Mouse (Mus musculus) intestine, embryonic 14.5 days (tissue): ENCODE data around the gene Loxl1. TPM values are rescaled to one million over a fixed set of nuclear protein-coding genes. Genes with fewer than 3 reads are reported as not detected.
A peak's percentile ranks its signal among the peaks of the same experiment; 100 is the strongest.

ENCODE experiments used
- ATAC-seq: fragments of 200-750 bp; cut with Nextera tagmentation; replicated peaks from 2 replicates; pipeline ENCODE4 v1.8.0; 2017; ENCODE audit warnings: low read depth, moderate number of reproducible peaks, moderate TSS enrichment, moderate library complexity; ENCODE audit not compliant: low FRiP score, low TSS enrichment
- DNase-seq: peaks from one replicate; pipeline ENCODE4 v3.0.0-alpha.2; 2018; ENCODE audit warnings: low spot score
- H3K27ac ChIP-seq: fragments of 300-500 bp; sonication (generic); 2 replicates; pipeline ENCODE4 v1.5.1; 2014; ENCODE audit warnings: low read depth, mild to moderate bottlenecking, control low read depth
- H3K27me3 ChIP-seq: fragments of 300-500 bp; sonication (generic); replicated peaks from 2 replicates; pipeline ENCODE4 v1.6.1; 2014; ENCODE audit warnings: low read length, control low read depth; ENCODE audit not compliant: control insufficient read depth, insufficient read depth
- H3K36me3 ChIP-seq: fragments of 300-500 bp; sonication (generic); 2 replicates; pipeline ENCODE4 v1.6.1; 2014; ENCODE audit warnings: low read length, control low read depth; ENCODE audit not compliant: control insufficient read depth, insufficient read depth
- H3K4me1 ChIP-seq: fragments of 300-500 bp; sonication (generic); replicated peaks from 2 replicates; pipeline ENCODE4 v1.6.1; 2014; ENCODE audit warnings: low read length, control low read depth, mixed read lengths; ENCODE audit not compliant: control insufficient read depth, insufficient read depth
- H3K4me2 ChIP-seq: fragments of 300-500 bp; sonication (generic); 2 replicates; pipeline ENCODE4 v1.6.1; 2014; ENCODE audit warnings: low read length
- H3K4me3 ChIP-seq: fragments of 300-500 bp; sonication (generic); 2 replicates; pipeline ENCODE4 v1.5.1; 2014; ENCODE audit warnings: low read depth, low read length, control low read depth, mixed read lengths
- H3K9ac ChIP-seq: fragments of 300-500 bp; sonication (generic); 2 replicates; pipeline ENCODE4 v1.6.1; 2014; ENCODE audit warnings: mild to moderate bottlenecking, low read length
- H3K9me3 ChIP-seq: fragments of 300-500 bp; sonication (generic); 2 replicates; pipeline ENCODE4 v1.6.1; 2016; ENCODE audit warnings: low read length, control low read depth; ENCODE audit not compliant: control insufficient read depth
- WGBS: fragments of 180-500 bp; shearing (Covaris S2); extraction: QIAGEN DNeasy Blood & Tissue Kit; methylation state at CpG from one replicate; pipeline ENCODE4 v1.1.7; 2014; 5-methylcytosine and 5-hydroxymethylcytosine counted together
- polyA plus RNA-seq: library from polyadenylated mRNA; unstranded; fragments of >200 nt; fragmentation: Nextera tagmentation; extraction: Ambion mirVana; gene quantifications from 2 replicates; pipeline ENCODE4 v1.2.1, GENCODE M21; 2014

The Loxl1 gene
- polyA plus RNA-seq, 1 experiment from 2014 or later: 31.8 TPM

- no peak for DNase-seq
- WGBS: 62% methylated on average over 3 of the region's 3 CpGs
- Histone ChIP-seq H3K4me1 (peaks cover 19% of the 10 kb centered on the region), H3K4me2 (no peak overlapping the region), H3K27ac (no peak overlapping the region), H3K27me3 (no peaks in the 10 kb centered on the region), H3K9ac (no peak overlapping the region), H3K36me3 (no peaks in the 10 kb centered on the region), H3K4me3 (no peak overlapping the region), H3K9me3 (no peaks in the 10 kb centered on the region)
- ATAC-seq: no peak
Observed at GRCm38 (mm10) chr9:58270081-58270480, 42.9 kb downstream of the Loxl1 start.

GRCm38 (mm10) chr9:58268384-58269313, 44.3 kb downstream of the Loxl1 start:
- peaks cover 15% of the 10 kb centered on the region for H3K4me1 ChIP-seq
- 54% methylated on average over 12 of the region's 12 CpGs for WGBS

GRCm38 (mm10) chr9:58267046-58267445, 45.9 kb downstream of the Loxl1 start:
- Histone ChIP-seq H3K9me3 (no peaks in the 10 kb centered on the region), H3K36me3 (peaks cover 5% of the 10 kb centered on the region), H3K9ac (no peak overlapping the region), H3K4me2 (no peak overlapping the region), H3K27me3 (no peaks in the 10 kb centered on the region), H3K27ac (peak overlapping the region; percentile 60), H3K4me1 (peaks cover 15% of the 10 kb centered on the region), H3K4me3 (no peak overlapping the region)
- WGBS: 58% methylated on average over 3 of the region's 3 CpGs
- no peak for DNase-seq
- no peak for ATAC-seq

More at GRCm38 (mm10) chr9:58268384-58269313, 44.3 kb downstream of the Loxl1 start:
- no peaks in the 10 kb centered on the region for H3K36me3 ChIP-seq
- H3K4me2 ChIP-seq: no peak overlapping the region
- no peaks in the 10 kb centered on the region for H3K27me3 ChIP-seq
- no peak overlapping the region for H3K27ac ChIP-seq
- no peak overlapping the region for H3K9ac ChIP-seq
- no peak overlapping the region for H3K4me3 ChIP-seq
- H3K9me3 ChIP-seq: no peaks in the 10 kb centered on the region
- DNase-seq: peak; percentile 83
- ATAC-seq: no peak

- DNase-seq: no peak
- Histone ChIP-seq H3K4me1 (peaks cover 15% of the 10 kb centered on the region), H3K4me3 (no peak overlapping the region), H3K4me2 (no peak overlapping the region), H3K27me3 (no peaks in the 10 kb centered on the region), H3K36me3 (peaks cover 10% of the 10 kb centered on the region), H3K27ac (peak overlapping the region; percentile 60), H3K9me3 (no peaks in the 10 kb centered on the region), H3K9ac (no peak overlapping the region)
- ATAC-seq: no peak
- WGBS: 30% methylated on average over 4 of the region's 4 CpGs
Observed at GRCm38 (mm10) chr9:58266571-58267011, 46.4 kb downstream of the Loxl1 start.

- no peak overlapping the region for H3K4me3 ChIP-seq
- no peak overlapping the region for H3K4me2 ChIP-seq
- no peaks in the 10 kb centered on the region for H3K9me3 ChIP-seq
- WGBS: 74% methylated on average over 3 of the region's 3 CpGs
- no peak for DNase-seq
- H3K27ac ChIP-seq: no peak overlapping the region
- no peaks in the 10 kb centered on the region for H3K27me3 ChIP-seq
- H3K9ac ChIP-seq: no peak overlapping the region
- peaks cover 15% of the 10 kb centered on the region for H3K4me1 ChIP-seq
- peaks cover 17% of the 10 kb centered on the region for H3K36me3 ChIP-seq
- ATAC-seq: no peak
Observed at GRCm38 (mm10) chr9:58265368-58265767, 47.6 kb downstream of the Loxl1 start.

- Histone ChIP-seq H3K4me1 (peaks cover 15% of the 10 kb centered on the region), H3K4me2 (no peak overlapping the region), H3K27ac (no peak overlapping the region), H3K4me3 (no peak overlapping the region), H3K9me3 (no peaks in the 10 kb centered on the region), H3K36me3 (peaks cover 35% of the 10 kb centered on the region), H3K27me3 (no peaks in the 10 kb centered on the region), H3K9ac (no peak overlapping the region)
- ATAC-seq (no peak), DNase-seq (no peak)
- 91% methylated on average over 5 of the region's 5 CpGs for WGBS
Observed at GRCm38 (mm10) chr9:58262507-58262906, 50.5 kb downstream of the Loxl1 start.

GRCm38 (mm10) chr9:58255704-58256685, 57.0 kb downstream of the Loxl1 start:
- DNase-seq: no peak
- Histone ChIP-seq H3K36me3 (peaks cover 31% of the 10 kb centered on the region), H3K9ac (no peak overlapping the region), H3K27me3 (no peaks in the 10 kb centered on the region), H3K27ac (no peak overlapping the region), H3K4me1 (no peaks in the 10 kb centered on the region; the same call in 1 of the 2 replicates), H3K4me3 (no peak overlapping the region), H3K9me3 (no peaks in the 10 kb centered on the region), H3K4me2 (no peak overlapping the region)
- WGBS: 89% methylated on average over 10 of the region's 10 CpGs
- no peak for ATAC-seq

GRCm38 (mm10) chr9:58255105-58255504, 57.9 kb downstream of the Loxl1 start:
- DNase-seq: no peak

More at GRCm38 (mm10) chr9:58255105-58255504, 57.9 kb downstream of the Loxl1 start:
- ATAC-seq: no peak
- Histone ChIP-seq H3K36me3 (peaks cover 26% of the 10 kb centered on the region), H3K9me3 (no peaks in the 10 kb centered on the region), H3K27me3 (no peaks in the 10 kb centered on the region), H3K4me3 (no peak overlapping the region), H3K4me1 (peaks cover 6% of the 10 kb centered on the region), H3K27ac (no peak overlapping the region), H3K9ac (no peak overlapping the region), H3K4me2 (no peak overlapping the region)
- WGBS: 57% methylated on average over 2 of the region's 2 CpGs
